Mouse (Mus musculus): ENCODE measurements around the gene Tex14. TPM values are rescaled to one million over a fixed set of nuclear protein-coding genes. Genes with fewer than 3 reads are reported as not detected.
"Not testable (repeated sequence)": the region's sequence is repeated elsewhere in the genome, so short reads cannot be mapped to it uniquely, and the experiment has no call there.

Tex14 gene
- total RNA-seq, 2 experiments from 2014 or later = 0.34 to 1.0 TPM

DNA sequence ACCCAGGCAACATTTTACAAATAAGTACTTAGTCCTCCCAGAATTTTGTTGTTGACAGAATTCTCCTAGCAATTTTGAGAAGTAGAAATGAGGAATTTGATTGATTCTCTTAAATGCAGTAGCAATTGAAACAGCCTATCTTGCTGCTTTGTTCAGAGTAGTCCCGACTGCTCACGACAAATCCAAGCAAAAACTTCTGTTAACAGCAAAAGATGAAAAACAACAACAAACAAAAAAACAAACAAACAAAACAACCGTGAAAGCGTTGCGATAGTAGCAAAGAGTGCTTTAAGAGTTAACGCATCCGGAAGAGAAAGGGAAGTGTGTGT lies 21.2 kb downstream of the Tex14 start:
- no peak for DNase-seq (ENCODE audit: low spot score in 2 of 2)

DNA sequence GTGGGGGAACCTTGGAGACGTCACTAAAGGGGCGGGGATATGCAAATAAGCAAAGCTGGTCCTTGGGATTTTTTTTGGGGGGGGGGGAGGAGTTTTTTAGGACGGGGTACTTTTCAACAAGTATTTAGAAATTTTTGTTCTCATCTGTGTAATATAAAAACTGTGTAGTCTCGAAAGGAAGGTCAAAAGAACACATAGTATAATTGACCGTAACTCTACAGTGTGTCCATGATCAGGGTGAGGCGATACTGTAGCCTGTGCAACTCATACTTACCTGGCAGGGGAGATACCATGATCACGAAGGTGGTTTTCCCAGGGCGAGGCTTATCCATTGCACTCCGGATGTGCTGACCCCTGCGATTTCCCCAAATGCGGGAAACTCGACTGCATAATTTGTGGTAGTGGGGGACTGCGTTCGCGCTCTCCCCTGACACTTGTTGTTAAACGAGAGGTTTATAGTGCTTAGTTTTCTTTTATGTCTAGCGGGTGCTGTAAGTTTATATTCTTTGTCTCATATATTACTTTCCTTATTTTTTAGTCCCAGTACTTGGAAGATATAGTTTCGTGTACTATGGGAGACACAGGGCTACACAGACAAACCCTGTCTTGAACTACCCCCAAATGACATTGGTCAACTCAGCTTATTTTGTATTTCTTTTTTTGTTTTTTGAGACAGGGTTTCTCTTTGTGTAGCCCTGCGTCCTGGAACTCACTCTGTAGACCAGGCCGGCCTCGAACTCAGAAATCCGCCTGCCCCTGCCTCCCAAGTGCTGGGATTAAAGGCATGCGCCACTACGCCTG lies 21.8 kb downstream of the Tex14 start:
- peak; percentile 20 to 59 for DNase-seq (ENCODE audit: low spot score in 2 of 2)

DNA sequence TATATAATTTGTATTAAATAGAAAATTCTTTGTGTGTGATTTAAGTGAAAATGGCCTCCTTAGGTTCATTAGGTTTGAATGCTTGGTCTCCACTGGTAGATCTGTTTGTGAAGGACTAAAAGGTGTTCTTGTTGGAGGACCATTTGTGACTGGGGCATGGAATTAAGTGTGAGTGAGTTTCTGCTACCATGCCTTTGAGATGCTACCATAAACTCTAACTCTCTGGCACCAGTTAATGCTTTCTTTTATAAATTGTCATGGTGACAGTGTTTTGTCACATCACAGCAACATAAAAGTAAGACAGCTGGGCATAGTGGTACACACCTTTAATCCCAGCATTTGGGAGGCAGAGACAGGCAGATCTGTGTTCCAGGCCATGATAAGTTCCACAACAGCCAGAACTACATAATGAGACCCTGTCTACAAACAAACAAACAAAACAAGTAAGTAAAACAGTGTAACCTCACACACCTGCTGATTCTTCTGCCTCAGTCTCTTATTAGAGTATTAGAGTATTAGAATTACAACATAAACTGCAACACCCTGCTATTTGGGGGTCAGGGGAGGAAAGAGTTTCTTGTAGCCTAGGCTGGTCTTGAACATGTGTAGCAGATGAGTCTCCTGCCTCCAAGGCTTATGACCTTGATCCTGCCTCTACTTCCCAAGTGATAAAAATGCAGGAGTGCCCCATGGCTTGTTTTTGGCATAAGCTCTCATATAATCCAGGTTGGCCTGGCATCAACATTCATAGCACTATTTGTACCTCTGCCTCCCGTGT lies 22.6 kb downstream of the Tex14 start:
- DNase-seq (ENCODE audit: low spot score in 2 of 2) = no peak

DNA sequence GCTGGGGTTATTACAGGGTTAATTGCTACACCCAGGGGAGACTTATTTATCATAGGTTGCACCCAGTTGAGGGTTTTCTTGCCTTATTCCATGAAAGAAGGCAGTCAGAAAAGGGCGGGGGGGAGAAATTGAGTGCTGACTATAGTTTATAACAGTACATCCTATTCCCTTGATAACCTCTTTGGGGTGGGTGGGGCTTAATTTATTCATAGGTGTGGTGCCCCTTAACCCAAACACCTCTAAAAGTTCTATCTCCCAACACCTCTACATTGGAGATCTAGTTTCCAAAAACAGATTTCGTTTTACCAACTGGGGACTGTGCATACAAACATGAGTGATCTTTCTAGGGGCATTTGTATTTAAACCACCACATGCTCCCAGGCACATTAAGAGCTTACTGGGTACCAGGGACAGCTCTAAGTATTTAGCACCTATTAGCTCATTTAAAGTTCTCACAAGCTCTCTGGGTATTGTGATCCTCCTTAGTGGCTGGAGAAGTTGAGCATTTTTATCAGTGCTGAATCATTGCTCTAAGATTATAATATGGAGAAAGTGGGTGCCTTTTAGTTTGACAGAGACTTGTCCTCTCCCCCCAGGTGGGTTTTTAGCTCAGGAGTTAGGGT lies 23.3 kb downstream of the Tex14 start:
- DNase-seq (ENCODE audit: low spot score in 2 of 2) = no peak

DNA sequence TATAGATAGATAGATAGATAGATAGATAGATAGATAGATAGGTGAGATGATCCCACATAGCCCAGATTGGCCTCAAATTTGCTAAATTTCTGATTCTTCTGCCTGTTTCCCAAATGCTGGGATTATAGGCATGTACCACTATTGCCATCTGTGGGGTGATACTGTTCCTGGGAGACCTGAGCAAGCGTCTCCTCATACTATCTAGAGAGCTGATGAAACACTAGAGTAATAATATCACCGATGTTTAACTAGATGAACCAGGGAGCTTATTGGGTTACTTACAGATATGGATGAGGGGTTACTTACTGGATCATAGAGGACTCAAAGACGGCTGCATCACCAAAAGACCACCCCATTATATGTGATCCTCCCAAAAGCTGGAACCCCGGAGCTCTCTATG lies 24.5 kb downstream of the Tex14 start:
- no peak for DNase-seq (ENCODE audit: low spot score in 2 of 2)

DNA sequence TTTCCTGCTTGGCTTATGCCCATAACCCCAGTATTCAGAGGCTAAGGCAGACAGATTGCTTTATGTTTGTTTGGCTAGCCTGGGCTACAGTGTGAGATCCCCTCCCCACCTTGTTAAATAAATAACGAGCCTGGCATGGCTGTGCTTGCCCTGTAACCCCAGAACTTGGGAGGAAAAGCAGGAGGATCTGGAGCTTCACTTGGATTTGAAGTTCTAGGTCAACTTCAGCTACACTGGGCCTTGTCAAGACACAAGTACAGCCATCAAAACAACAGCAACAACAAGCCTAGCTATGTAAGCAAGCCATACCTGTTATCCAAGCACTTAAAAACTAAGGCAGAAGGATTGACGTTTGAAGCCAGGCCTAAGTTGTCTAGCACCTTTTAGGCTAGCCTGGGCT lies 25.5 kb downstream of the Tex14 start:
- no peak for DNase-seq (ENCODE audit: low spot score in 2 of 2)

DNA sequence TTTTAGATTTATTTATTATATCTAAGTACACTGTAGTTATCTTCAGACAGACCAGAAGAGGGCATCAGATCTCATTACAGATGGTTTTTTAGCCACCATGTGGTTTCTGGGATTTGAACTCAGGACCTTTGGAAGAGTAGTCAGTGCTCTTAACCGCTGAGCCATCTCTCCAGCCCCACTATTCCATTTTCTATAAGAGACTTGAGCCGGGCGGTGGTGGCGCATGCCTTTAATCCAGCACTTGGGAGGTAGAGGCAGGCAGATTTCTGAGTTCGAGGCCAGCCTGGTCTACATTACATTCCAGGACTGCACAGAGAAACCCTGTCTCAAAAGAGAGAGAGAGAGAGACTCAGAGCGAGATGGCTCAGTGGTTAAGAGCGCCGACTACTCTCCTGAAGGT lies 26.9 kb downstream of the Tex14 start:
- DNase-seq (ENCODE audit: low spot score in 2 of 2) = not testable (repeated sequence)

DNA sequence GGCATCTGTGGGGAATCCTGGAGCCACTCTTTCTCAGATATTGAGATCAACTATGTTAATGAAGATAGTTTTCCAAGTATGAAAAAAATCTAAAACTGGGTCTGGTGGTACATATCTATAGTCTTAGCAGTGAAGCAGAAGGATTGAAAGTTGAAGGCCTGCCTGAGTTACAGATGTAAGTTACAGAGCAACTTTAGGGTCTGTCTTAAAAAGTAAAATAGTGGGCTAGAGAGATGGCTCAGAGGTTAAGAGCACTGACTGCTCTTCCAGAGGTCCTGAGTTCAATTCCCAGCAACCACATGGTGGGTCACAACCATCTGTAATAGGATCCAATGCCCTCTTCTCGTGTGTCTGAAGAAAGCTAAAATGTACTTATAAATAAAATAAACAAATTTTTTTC lies 27.6 kb downstream of the Tex14 start:
- DNase-seq (ENCODE audit: low spot score in 2 of 2) = no peak

DNA sequence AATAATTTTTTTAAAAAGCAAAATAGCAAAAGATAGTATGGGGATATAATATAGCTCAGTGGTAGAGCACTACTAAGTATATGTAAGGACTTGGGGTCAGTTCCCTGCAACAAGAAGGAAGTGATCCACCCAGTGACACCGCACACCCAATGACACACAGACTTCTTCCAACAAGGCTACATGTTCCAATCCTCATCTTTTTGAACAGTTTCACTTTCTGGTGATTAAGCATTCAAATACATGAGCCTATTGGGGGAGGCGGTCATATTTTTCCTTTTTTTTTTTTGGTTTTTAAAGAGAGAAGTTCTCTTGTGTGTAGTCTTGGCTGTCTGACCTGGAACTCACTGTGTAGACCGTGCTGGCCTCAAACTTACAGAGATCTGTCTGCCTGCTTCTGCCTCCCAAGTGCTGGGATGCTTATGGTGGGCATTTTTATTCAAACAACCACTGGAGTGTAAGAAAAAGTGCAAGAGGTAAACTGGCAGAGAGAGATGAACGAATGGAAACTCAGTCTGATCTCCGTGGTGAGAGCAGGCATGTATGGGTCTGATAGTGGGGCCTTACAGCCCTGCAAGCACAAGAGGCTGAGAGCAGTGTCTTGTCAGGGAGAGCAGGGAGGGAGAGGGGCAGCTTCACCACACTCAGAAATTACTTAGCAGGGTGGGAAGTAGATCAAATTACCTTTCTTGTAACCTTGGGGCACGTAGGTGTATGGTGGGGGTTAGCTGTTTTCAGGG lies 28.2 kb downstream of the Tex14 start:
- DNase-seq (ENCODE audit: low spot score in 2 of 2) = no peak

DNA sequence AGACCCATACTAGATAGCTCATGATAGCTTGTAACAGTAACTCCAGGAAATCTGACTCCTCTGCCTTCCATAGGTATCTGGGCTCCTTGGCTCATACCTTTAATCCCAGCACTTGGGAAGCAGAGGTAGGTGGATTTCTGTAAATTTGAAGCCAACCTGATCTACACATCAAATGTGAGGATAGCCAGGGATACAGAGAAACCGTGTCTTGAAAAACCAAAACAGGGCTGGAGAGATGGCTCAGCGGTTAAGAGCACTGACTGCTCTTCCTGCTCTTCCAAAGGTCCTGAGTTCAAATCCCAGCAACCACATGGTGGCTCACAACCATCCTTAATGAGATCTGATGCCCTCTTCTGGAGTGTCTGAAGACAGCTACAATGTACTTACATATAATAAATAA lies 30.2 kb downstream of the Tex14 start:
- DNase-seq (ENCODE audit: low spot score in 2 of 2) = not testable (repeated sequence)

DNA sequence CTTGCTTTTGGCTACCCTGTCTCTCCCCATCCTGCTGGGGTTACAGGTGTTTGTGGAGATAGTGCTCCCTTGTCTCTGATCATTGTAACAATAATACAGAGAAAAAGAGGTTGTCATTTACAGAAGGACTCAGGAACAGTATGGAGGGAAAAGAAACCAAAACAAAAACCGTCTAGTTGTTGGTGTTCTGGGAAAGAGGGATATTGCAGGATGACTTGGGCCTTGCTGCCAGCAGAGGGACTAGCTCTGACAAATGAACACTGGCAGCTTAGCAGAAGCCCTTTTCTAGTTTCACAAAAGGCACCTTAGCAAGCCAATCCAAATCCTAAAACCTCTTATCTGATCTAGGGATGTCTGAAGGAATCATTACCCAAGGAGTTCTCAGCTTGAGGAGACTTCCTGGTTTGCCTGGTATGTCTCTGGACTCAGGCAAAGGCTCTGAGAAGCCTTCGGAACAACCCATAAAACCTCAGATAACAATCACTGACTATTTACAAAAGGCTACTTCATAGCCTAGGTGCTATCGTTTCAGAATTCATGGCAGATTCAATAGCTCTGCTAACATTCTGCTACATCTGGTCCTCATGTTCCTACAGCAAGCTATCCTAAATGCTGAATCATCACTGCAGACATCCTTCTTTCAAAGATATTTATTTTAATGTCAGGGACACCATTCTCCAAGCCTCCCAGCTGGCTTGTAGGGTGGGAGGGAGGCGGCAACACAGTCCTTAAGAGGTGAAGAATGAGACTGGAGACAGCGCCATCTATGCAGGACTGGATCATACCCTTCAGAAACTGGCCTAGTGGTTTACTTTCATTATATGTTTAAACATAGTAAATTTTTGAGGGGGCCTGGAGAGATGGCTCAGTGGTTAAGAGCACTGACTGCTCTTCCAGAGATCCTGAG lies 31.7 kb downstream of the Tex14 start:
- no peak for DNase-seq (ENCODE audit: low spot score in 2 of 2)

DNA sequence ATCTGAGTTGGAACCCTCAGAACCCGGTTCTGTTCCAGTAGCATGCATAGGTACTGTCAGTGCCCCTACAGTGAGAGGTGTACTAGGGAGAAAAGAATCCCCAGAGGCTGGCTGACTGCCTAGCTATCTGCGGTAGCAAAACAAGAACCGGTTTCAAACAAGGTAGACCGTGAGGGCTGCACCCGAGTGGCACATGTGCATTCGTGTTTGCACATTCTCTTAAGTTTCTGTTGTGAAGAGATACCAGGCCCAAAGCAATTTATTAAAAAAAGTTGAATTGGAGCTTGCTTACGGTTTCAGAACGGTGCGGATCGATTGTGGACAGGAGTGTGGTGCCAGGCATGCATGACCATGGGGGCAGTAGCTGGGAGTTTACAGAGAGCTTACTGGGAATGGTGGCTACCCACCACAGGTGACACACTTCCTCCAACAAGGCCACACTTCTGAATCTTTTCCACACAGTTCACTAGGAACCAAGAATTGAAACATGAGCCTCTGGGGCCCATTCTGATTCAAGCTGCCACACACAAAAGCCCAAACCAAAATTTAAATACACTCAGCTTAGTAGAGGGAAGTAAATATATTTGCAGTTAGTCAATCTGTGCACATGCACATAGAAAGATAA lies 35.0 kb downstream of the Tex14 start:
- no peak for DNase-seq (ENCODE audit: low spot score in 2 of 2)

DNA sequence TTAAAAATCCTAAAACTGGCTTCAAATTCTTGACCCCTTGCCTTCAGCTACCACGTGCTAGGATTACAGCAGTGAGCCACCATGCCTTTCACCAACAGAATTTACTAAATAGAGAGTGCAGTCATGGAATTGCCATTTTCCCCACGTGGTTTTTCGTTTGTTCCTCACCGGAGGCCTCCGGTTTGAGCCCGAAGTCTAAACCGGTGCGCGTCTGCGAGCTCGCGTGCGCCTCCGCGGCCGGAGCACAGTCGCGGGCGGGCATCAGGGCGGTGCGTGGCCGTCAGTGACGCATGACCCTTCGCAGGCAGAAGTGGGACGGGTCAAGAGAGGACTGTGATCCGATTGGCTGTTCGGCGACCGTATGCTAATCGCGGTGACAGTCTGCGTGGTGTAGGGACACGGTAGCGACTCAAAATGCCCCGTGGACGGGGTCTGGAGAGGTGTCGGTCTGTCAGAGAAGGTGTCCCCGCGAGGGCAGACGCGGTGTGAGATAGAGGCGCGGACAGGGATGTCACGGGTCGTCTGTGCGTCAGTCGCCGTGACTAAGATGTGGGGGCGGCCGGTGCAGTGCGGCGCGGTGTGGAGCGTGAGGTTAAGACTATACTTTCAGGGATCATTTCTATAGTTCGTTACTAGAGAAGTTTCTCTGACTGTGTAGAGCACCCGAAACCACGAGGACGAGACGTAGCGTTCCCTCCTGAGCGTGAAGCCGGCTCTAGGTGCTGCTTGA lies 37.9 kb downstream of the Tex14 start:
- DNase-seq (ENCODE audit: low spot score in 2 of 2) = peak; percentile 36 to 48

DNA sequence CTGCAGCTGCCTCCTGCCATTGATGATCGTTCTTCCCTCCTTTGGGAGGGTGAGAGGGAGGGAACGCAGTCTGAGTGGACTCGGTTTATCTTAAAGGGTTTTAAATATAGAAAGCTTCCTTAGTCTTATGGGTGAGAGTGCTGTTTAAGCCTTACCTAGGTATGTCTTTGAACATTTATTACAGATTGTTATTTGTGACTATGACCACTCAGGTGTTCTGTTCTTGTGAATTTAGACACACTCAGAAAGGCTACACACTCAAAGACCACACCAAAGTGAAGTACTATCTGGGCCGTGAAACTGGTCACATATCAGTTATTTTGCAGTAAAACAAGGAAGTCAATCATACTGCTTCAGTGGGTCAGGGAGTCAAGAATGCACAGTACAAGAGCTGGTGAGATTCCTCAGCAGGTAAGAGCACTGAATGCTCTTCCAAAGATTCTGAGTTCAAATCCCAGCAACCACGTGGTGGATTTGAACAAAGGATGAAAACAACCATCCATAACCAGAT lies 38.6 kb downstream of the Tex14 start:
- no peak for DNase-seq (ENCODE audit: low spot score in 2 of 2)

DNA sequence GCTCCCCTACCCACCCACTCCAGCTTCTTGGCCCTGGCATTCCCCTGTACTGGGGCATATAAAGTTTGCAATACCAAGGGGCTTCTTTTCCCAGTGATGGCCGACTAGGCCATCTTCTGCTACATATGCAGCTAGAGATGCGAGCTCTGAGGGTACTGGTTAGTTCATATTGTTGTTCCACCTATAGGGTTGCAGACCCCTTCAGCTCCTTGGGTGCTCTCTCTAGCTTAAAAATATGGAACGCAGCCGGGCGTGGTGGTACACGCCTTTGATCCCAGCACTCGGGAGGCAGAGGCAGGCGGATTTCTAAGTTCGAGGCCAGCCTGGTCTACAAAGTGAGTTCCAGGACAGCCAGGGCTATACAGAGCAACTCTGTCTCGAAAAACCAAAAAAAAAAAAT lies 39.2 kb downstream of the Tex14 start:
- not testable (repeated sequence) for DNase-seq (ENCODE audit: low spot score in 2 of 2)

DNA sequence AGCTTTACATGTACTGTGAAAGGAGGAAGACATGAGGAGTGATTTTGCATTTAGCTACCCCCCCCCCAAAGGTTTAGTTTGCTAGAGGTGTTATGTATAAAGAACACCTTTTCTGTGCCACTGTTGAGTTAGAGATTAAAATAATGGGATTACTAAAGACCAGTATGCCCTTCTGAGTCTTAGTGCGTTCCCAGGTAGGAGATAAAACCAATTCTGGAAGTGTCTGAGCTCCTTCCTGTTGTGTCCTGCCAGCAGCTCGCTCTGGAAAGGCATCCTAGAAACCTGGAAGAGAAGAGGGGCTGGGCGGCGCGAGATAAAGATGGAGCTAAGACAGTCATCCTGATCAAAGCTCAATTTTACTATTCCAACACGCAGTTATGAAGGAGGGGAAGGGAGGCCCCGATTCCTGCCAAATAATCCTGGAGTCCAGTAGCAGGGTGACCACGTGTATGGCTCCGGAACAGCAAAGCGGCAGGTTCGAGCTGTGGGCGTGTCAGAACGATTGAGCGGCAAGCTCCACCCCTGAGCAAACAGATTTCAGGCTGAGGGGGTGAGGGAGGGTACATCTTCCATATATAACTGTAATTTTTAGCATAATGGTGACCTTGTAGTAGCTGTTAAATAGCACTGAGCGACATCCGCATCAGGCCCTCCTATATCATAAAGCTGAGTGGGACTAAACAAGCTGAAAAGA lies 40.0 kb downstream of the Tex14 start:
- DNase-seq (ENCODE audit: low spot score in 2 of 2) = no peak

DNA sequence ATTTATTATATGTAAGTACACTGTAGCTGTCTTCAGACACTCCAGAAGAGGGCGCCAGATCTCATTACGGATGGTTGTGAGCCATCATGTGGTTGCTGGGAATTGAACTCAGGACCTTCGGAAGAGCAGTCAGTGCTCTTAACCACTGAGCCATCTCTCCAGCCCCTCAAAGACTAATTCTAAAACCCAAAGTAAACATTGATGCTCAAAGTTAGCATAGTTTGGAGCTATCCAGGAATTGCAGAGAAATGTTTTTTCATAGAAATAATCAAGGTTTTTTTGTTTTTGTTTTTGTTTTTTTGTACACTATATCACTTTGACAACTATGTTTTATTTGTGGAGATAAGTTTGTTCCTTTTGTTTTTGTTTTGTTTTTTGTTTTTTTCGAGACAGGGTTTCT lies 40.7 kb downstream of the Tex14 start:
- DNase-seq (ENCODE audit: low spot score in 2 of 2) = not testable (repeated sequence)

DNA sequence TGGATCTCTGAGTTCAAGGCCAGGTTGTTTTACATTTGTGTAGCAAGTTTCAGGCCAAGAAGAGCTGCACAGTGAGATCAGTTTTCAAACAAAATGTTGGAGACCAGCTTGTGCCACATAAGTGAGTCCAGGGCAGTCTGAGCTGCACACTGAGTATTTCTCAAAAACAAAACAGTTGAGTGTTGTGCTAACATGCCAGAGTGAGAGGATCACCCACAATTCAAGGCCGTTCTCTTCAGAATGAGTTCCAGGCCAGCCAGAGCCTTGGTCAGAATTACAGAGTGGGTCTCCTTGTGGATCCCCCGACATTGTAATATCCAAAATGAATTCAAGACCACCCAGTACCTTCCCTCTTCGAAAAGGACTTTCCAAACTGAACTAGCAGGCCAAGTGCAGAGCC lies 41.3 kb downstream of the Tex14 start:
- no peak for DNase-seq (ENCODE audit: low spot score in 2 of 2)

DNA sequence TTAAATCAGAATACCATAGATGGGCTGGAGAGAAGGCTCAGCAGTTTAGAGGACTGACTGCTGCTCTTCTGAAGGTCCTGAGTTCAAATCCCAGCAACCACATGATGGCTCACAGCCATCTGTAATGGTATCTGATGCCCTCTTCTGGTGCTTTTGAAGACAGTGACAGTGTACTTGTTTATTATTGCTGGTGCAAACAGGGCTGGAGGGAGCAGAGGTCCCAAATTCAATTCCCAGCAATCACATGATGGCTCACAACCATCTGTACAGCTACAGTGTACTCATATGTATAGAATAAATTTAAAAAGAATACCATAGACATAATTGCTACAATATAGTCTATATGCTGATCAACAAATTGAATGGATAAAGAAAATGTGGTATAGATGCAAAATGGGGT lies 42.6 kb downstream of the Tex14 start:
- DNase-seq (ENCODE audit: low spot score in 2 of 2) = no peak

Data from adrenal gland, postnatal 4 days (tissue).